Mouse (Mus musculus): ENCODE measurements around the gene Ybx1.

- TF ChIP-seq CTCF (IDR thresholded peaks at IDR 0.05; ENCODE audit: low read depth) (no peak), EP300 (IDR thresholded peaks at IDR 0.05; ENCODE audit: low read depth) (no peak)
These were observed 19.8 kb downstream of the Ybx1 start for GRCm38 (mm10) chr4:119274627-119275026.

Data from heart, postnatal 0 days (tissue).